Mouse (Mus musculus): ENCODE results near the gene Krt25.

Gene Krt25

DNA sequence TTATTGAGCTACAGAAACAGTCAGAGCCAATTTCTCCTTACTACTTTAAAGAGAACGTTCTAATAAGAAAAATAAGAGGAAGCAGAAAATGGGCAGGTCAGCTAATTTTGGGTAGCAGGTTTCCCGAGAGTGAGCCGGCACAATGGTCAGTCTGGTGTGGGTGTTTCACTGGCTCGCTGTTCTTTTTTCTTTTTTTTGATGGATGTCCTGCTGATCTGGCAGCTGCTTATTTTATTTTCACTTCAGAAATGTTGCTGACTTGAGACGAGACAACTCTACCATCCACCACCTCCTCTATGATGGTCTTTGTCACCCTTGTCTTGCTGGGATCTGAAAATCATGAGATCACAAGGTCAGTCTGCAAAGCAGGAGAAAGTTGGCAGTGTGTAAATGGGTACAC, 42.8 kb downstream of the Krt25 start:
- DNase-seq (ENCODE audit: low spot score in 2 of 2), result no peak

DNA sequence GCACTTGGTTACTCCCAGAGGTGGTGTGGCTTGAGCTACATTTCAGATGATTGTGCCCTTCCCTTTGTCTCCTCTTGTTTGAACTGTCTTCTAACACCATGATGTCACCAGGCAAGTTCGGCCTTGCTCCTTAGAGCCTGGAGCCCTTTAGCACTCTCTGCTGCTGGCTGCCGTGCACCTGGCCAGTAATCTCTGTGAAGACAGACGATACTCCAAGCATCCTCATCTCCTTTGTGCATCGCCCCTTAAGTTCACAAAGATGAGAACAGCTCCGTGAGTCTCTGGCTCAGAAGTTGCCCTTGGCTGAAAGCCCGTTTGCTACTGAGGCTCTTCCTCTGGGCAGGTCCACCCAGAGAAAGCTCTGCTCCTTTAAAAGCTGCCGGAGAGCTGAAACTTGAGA, 46.0 kb downstream of the Krt25 start:
- DNase-seq (ENCODE audit: low spot score in 2 of 2), result no peak

DNA sequence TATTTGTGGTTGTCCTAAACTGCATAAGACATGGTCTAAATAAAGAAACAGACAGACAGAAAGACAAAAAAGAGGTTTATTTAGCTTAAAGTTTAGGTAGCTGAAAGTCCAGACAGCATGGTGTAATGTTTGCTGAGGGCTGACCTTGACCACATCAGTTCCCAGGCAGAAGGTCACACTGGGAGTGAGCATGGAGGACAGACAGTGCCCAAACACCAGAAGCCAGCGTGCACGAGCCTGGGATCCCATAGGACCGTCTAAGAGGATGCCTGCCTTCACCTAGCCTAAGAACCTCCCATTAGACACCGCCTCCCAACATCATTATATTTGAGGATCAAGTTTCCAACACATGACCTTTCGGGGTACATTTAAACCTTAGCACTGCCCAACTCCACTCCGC, 47.1 kb downstream of the Krt25 start:
- DNase-seq (ENCODE audit: low spot score in 2 of 2), result no peak

DNA sequence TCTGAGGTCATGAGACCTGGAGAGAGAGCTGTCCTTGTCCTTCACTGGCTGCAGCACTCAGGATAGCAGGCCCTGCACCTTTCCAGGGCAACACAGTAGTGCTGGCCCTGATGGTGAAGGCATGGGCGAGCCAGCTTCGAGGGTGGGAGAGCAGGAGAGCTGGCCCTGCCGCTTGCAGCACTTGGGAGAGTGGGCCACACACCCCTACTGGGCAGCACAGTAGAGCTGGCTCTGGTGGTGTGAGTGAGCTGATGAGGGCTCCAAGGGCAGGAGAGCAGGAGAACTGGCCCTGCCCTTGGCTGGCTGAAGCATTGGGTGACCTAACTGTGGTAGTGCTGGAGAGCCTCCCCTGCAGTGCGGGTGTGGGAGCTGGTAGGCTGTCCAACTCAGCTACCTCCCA, 50.0 kb downstream of the Krt25 start:
- no peak for DNase-seq (ENCODE audit: low spot score in 2 of 2)

DNA sequence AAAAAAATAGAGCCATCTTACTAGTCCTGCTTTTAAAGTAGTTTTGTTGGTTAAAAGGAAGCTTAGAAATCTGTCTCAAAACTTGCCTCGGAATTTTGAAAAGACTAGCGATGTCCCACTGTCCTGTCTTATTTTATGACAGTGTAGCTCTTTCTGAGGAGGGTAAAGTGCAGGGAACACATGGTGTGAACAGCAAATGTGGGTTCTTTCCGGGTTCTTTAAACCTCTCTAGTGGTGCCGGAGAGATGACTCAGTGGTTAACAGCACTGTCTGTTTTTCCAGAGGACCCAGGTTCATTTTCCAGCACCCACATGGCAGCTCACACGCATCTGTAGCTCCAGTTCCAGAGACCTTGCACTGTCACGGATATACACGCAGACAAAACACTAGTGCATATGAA, 53.6 kb downstream of the Krt25 start:
- DNase-seq (ENCODE audit: low spot score in 2 of 2), result no peak

DNA sequence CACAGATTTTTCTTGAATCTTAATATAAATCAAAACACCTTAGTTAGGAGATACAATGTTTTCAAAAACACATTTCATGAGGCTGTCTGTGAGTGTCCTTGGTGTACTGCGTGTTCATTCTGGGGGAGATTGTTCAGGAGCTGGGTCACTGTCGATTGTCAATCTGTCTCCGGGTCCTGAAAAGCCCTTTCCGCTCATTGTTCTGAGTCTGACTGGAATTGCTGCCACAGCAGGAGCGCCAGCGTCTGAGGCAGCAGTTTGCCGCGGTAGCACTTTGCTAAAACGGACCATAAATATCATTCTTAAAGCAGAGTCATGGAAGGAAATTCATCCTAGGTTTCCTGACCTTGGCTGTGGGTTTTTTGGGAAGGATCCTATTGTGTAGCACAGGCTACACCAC, 57.0 kb downstream of the Krt25 start:
- no peak for DNase-seq (ENCODE audit: low spot score in 2 of 2)
